Comparison of ENCODE assay signal across 31 mouse cellular contexts in genomic region chr4:105088671-105089070, GRCm38 (mm10). TPM values are rescaled to one million over a fixed set of nuclear protein-coding genes. Genes with fewer than 3 reads are reported as not detected.
DNase-seq lines count a peak whose midpoint lies in the region; ATAC-seq and TF ChIP-seq lines count a peak whose summit lies in the region.
"Had no signal": no experiment of that assay in that cellular context is flagged by ENCODE, and none has a peak within 500 bp of the region (broad histone marks: within the 10 kb centered on the region; RNA-seq: fewer than 3 reads in every experiment).

No protein-coding gene starts in this region.

- DNase-seq in heart, postnatal 10 days: no peak
- peak; percentile 26 for DNase-seq in midbrain, embryonic 11.5 days (ENCODE audit: low spot score, missing footprints)
- DNase-seq in midbrain, postnatal 0 days (ENCODE audit: low spot score): no peak
- DNase-seq in ZHBTc4 (ENCODE audit: low read depth, low spot score): peak; percentile 70
- DNase-seq in cerebellum, postnatal 25 days: no peak
- DNase-seq: adrenal gland, adult 8-10 months; adrenal gland, postnatal 25 days; cerebellum, adult 11-12 months; cerebellum, adult 8-10 months; cerebellum, postnatal 10 days; forebrain, postnatal 0 days; gastrocnemius, postnatal 10 days; gastrocnemius, postnatal 36 days; heart, adult 2 months; heart, postnatal 36 days; kidney, adult 18-20 months; kidney, adult 9 months had no signal

- no peaks in the 10 kb centered on the region for H3K36me3 ChIP-seq in heart, embryonic 15.5 days
- no peaks in the 10 kb centered on the region for H3K36me3 ChIP-seq in midbrain, embryonic 11.5 days (ENCODE audit: control insufficient read depth, insufficient read depth, low read length)
- no peaks in the 10 kb centered on the region for H3K36me3 ChIP-seq in midbrain, postnatal 0 days (ENCODE audit: insufficient read depth, low read length)
- H3K36me3 ChIP-seq: embryonic facial prominence, embryonic 12.5 days; embryonic facial prominence, embryonic 15.5 days; G1E; heart, embryonic 10.5 days; heart, embryonic 13.5 days had no signal

- no peak overlapping the region for H3K4me3 ChIP-seq in heart, embryonic 15.5 days
- no peak overlapping the region for H3K4me3 ChIP-seq in midbrain, embryonic 11.5 days (ENCODE audit: low read depth, low read length)
- no peak overlapping the region for H3K4me3 ChIP-seq in midbrain, postnatal 0 days (ENCODE audit: low read depth, low read length)
- H3K4me3 ChIP-seq: embryonic facial prominence, embryonic 12.5 days; embryonic facial prominence, embryonic 15.5 days; heart, adult 2 months; heart, embryonic 10.5 days; heart, embryonic 13.5 days had no signal

- H3K27ac ChIP-seq in heart, embryonic 15.5 days: peak overlapping the region; percentile 47; the same call in 1 of the 2 replicates
- H3K27ac ChIP-seq in midbrain, embryonic 11.5 days (ENCODE audit: low read depth, low read length): no peak overlapping the region
- H3K27ac ChIP-seq in midbrain, postnatal 0 days (ENCODE audit: low read depth, low read length): no peak overlapping the region
- H3K27ac ChIP-seq: embryonic facial prominence, embryonic 12.5 days; embryonic facial prominence, embryonic 15.5 days; heart, adult 2 months; hindbrain, embryonic 14.5 days; hindbrain, postnatal 0 days had no signal

- H3K4me1 ChIP-seq in heart, embryonic 15.5 days (replicated peaks): peaks cover 24% of the 10 kb centered on the region
- no peaks in the 10 kb centered on the region for H3K4me1 ChIP-seq in midbrain, embryonic 11.5 days (ENCODE audit: control insufficient read depth, insufficient read depth, low read length)
- no peaks in the 10 kb centered on the region for H3K4me1 ChIP-seq in midbrain, postnatal 0 days (ENCODE audit: insufficient read depth, low read length)
- H3K4me1 ChIP-seq: embryonic facial prominence, embryonic 12.5 days; embryonic facial prominence, embryonic 15.5 days had no signal

- no peak for TF ChIP-seq CTCF in midbrain, postnatal 0 days (IDR thresholded peaks at IDR 0.05)

- H3K9me3 ChIP-seq in heart, embryonic 15.5 days (replicated peaks): no peaks in the 10 kb centered on the region
- no peaks in the 10 kb centered on the region for H3K9me3 ChIP-seq in midbrain, embryonic 11.5 days (ENCODE audit: control insufficient read depth, low read length)
- no peaks in the 10 kb centered on the region for H3K9me3 ChIP-seq in midbrain, postnatal 0 days (ENCODE audit: low read length)
- H3K9me3 ChIP-seq: embryonic facial prominence, embryonic 12.5 days; embryonic facial prominence, embryonic 15.5 days; heart, embryonic 10.5 days; heart, embryonic 13.5 days had no signal

- no peaks in the 10 kb centered on the region for H3K27me3 ChIP-seq in heart, embryonic 15.5 days
- H3K27me3 ChIP-seq in midbrain, embryonic 11.5 days (ENCODE audit: control insufficient read depth, insufficient read depth, low read length): no peaks in the 10 kb centered on the region
- no peaks in the 10 kb centered on the region for H3K27me3 ChIP-seq in midbrain, postnatal 0 days (ENCODE audit: insufficient read depth, low read length)
- H3K27me3 ChIP-seq: embryonic facial prominence, embryonic 12.5 days; embryonic facial prominence, embryonic 15.5 days; heart, embryonic 13.5 days; Patski had no signal

- no peak for ATAC-seq in heart, embryonic 15.5 days (replicated peaks; ENCODE audit: insufficient number of reproducible peaks, insufficient read depth, low FRiP score, low read depth)
- ATAC-seq in midbrain, embryonic 11.5 days (ENCODE audit: low FRiP score): no peak
- ATAC-seq in midbrain, postnatal 0 days (ENCODE audit: low FRiP score): no peak
- ATAC-seq: activated CD4-positive, CD25-positive, alpha-beta regulatory T cell, adult 4 months; CD4-positive, CD25-positive, alpha-beta regulatory T cell, adult 4 months; forebrain, embryonic 14.5 days; forebrain, postnatal 0 days; hindbrain, postnatal 0 days; inflammation-experienced regulatory T-cells, adult 6 months; intestine, embryonic 16.5 days; Patski had no signal

- intact Hi-C loops in heart, postnatal 10 days (cut with DNase I): no loop called here

- no peak overlapping the region for H3K4me2 ChIP-seq in heart, embryonic 15.5 days
- no peak overlapping the region for H3K4me2 ChIP-seq in midbrain, embryonic 11.5 days
- no peak overlapping the region for H3K4me2 ChIP-seq in midbrain, postnatal 0 days (ENCODE audit: low read depth, low read length, poor library complexity, severe bottlenecking)
- H3K4me2 ChIP-seq: embryonic facial prominence, embryonic 12.5 days; embryonic facial prominence, embryonic 15.5 days; heart, embryonic 13.5 days; hindbrain, embryonic 14.5 days had no signal

- 67% methylated on average over 2 of the region's 2 CpGs for WGBS in heart, embryonic 15.5 days
- 81% methylated on average over 2 of the region's 2 CpGs for WGBS in midbrain, embryonic 11.5 days
- WGBS in midbrain, postnatal 0 days: 82% methylated on average over 2 of the region's 2 CpGs

- no peak overlapping the region for H3K9ac ChIP-seq in heart, embryonic 15.5 days
- no peak overlapping the region for H3K9ac ChIP-seq in midbrain, embryonic 11.5 days (ENCODE audit: low read length)
- H3K9ac ChIP-seq in midbrain, postnatal 0 days (replicated peaks; ENCODE audit: low read length, poor library complexity, severe bottlenecking): no peak overlapping the region
- H3K9ac ChIP-seq: embryonic facial prominence, embryonic 12.5 days; embryonic facial prominence, embryonic 15.5 days; forebrain, postnatal 0 days; heart, embryonic 13.5 days; hindbrain, embryonic 14.5 days had no signal

RNA-seq across cellular contexts. Expression of gene Prkaa2, which starts 21.0 kb away (rescaled TPM):
- 39.2 and 46.6 TPM in 2 replicates for polyA plus RNA-seq in heart, embryonic 15.5 days (2015; fragmentation: Nextera tagmentation; extraction: Ambion mirVana)
- total RNA-seq in heart, postnatal 10 days (2021): 10 to 100 TPM; 71.3 to 81.0 TPM
- 3.7 and 4.4 TPM in 2 replicates for polyA plus RNA-seq in midbrain, embryonic 11.5 days (2014; fragmentation: Nextera tagmentation; extraction: Ambion mirVana)
- 25.3 and 34.9 TPM in 2 replicates for total RNA-seq in midbrain, postnatal 0 days (2014; rRNA removed)
- 16.1 and 18.4 TPM in 2 replicates for polyA plus RNA-seq in midbrain, postnatal 0 days (2015; fragmentation: Nextera tagmentation; extraction: Ambion mirVana)
- polyA plus RNA-seq: CD4-positive, CD25-positive, alpha-beta regulatory T cell, adult 4 months; G1E; inflammation-experienced regulatory T-cells, adult 6 months had no signal

Comparison
In these comparisons a context has a peak if more than half of its experiments do, and no peak if none do; other contexts are left out.
1. DNase-seq: peak in midbrain, embryonic 11.5 days (single experiment) and ZHBTc4 (single experiment); none in heart, postnatal 10 days (0 of 2), midbrain, postnatal 0 days (single experiment) and cerebellum, postnatal 25 days (0 of 2).